ENCODE assay signal across 7 mouse cellular contexts in genomic region chr3:95986984-95987383, GRCm38 (mm10). TPM values are rescaled to one million over a fixed set of nuclear protein-coding genes. Genes with fewer than 3 reads are reported as not detected.
DNase-seq lines count a peak whose midpoint lies in the region; ATAC-seq and TF ChIP-seq lines count a peak whose summit lies in the region.

No protein-coding gene starts in this region.

- H3K9ac ChIP-seq in lung, embryonic 14.5 days = no peak overlapping the region
- 0 out of 2 replicates have a peak overlapping the region, but pooled peaks have one; percentile 2 for H3K9ac ChIP-seq in heart, postnatal 0 days (replicated peaks; ENCODE audit: low read depth, low read length)
- H3K9ac ChIP-seq in neural tube, embryonic 13.5 days = 0 out of 2 replicates have a peak overlapping the region, but pooled peaks have one; percentile 67

- DNase-seq in lung, embryonic 14.5 days = no peak
- no peak for DNase-seq in lung, postnatal 25 days (ENCODE audit: low spot score)
- DNase-seq in embryonic facial prominence, embryonic 10.5 days (ENCODE audit: low spot score) = peak; percentile 14
- no peak for DNase-seq in heart, postnatal 0 days (ENCODE audit: low spot score)
- DNase-seq in gastrocnemius, postnatal 14 days = no peak
- DNase-seq in adrenal gland, adult 8-10 months = no peak

- H3K27me3 ChIP-seq in lung, embryonic 14.5 days (ENCODE audit: insufficient read depth, low read length) = no peaks in the 10 kb centered on the region
- no peaks in the 10 kb centered on the region for H3K27me3 ChIP-seq in embryonic facial prominence, embryonic 10.5 days (replicated peaks; ENCODE audit: low read depth, poor library complexity, severe bottlenecking)
- no peaks in the 10 kb centered on the region for H3K27me3 ChIP-seq in heart, postnatal 0 days (ENCODE audit: control insufficient read depth, insufficient read depth, low read length)
- H3K27me3 ChIP-seq in neural tube, embryonic 13.5 days = no peaks in the 10 kb centered on the region

- no peaks in the 10 kb centered on the region for H3K9me3 ChIP-seq in lung, embryonic 14.5 days (ENCODE audit: low read depth, low read length)
- H3K9me3 ChIP-seq in embryonic facial prominence, embryonic 10.5 days = no peaks in the 10 kb centered on the region
- H3K9me3 ChIP-seq in heart, postnatal 0 days (replicated peaks; ENCODE audit: control insufficient read depth, low read length) = no peaks in the 10 kb centered on the region
- H3K9me3 ChIP-seq in neural tube, embryonic 13.5 days = no peaks in the 10 kb centered on the region

- intact Hi-C loops in gastrocnemius, postnatal 14 days (cut with DNase I; ENCODE audit: low total_unique reads) = no loop called here

- peaks cover 15% of the 10 kb centered on the region for H3K4me1 ChIP-seq in lung, embryonic 14.5 days (ENCODE audit: insufficient read depth)
- peaks cover 42% of the 10 kb centered on the region for H3K4me1 ChIP-seq in embryonic facial prominence, embryonic 10.5 days
- H3K4me1 ChIP-seq in heart, postnatal 0 days (ENCODE audit: control insufficient read depth, insufficient read depth) = peaks cover 42% of the 10 kb centered on the region
- H3K4me1 ChIP-seq in neural tube, embryonic 13.5 days (replicated peaks) = peaks cover 45% of the 10 kb centered on the region

- TF ChIP-seq CTCF in lung, embryonic 14.5 days (IDR thresholded peaks at IDR 0.05; ENCODE audit: low read depth) = peak; percentile 19; the same call in 1 of the 2 replicates
- no peak for TF ChIP-seq CTCF in heart, postnatal 0 days (IDR thresholded peaks at IDR 0.05; ENCODE audit: low read depth)

- peak overlapping the region; percentile 93 for H3K27ac ChIP-seq in lung, embryonic 14.5 days (ENCODE audit: low read depth)
- H3K27ac ChIP-seq in embryonic facial prominence, embryonic 10.5 days (replicated peaks) = 0 out of 2 replicates have a peak overlapping the region, but pooled peaks have one; percentile 90
- H3K27ac ChIP-seq in heart, postnatal 0 days (ENCODE audit: low read depth) = peak overlapping the region; percentile 96
- H3K27ac ChIP-seq in neural tube, embryonic 13.5 days (replicated peaks) = peak overlapping the region; percentile 95

- no peak for ATAC-seq in lung, embryonic 14.5 days (ENCODE audit: insufficient read depth)
- ATAC-seq in heart, postnatal 0 days (ENCODE audit: insufficient read depth, low read depth) = no peak
- no peak for ATAC-seq in neural tube, embryonic 13.5 days (ENCODE audit: low read depth)

- no peak overlapping the region for H3K4me2 ChIP-seq in lung, embryonic 14.5 days
- no peak overlapping the region for H3K4me2 ChIP-seq in heart, postnatal 0 days (ENCODE audit: low read depth, low read length)
- peak overlapping the region; percentile 51; the same call in 1 of the 2 replicates for H3K4me2 ChIP-seq in neural tube, embryonic 13.5 days

- 57% methylated on average over 4 of the region's 4 CpGs for WGBS in lung, embryonic 14.5 days
- WGBS in embryonic facial prominence, embryonic 10.5 days = 72% methylated on average over 4 of the region's 4 CpGs
- 58% methylated on average over 4 of the region's 4 CpGs for WGBS in heart, postnatal 0 days
- WGBS in neural tube, embryonic 13.5 days = 64% methylated on average over 4 of the region's 4 CpGs

- H3K36me3 ChIP-seq in lung, embryonic 14.5 days (ENCODE audit: insufficient read depth) = peaks cover 48% of the 10 kb centered on the region
- H3K36me3 ChIP-seq in embryonic facial prominence, embryonic 10.5 days (replicated peaks) = peaks cover 51% of the 10 kb centered on the region
- peaks cover 41% of the 10 kb centered on the region for H3K36me3 ChIP-seq in heart, postnatal 0 days (replicated peaks; ENCODE audit: control insufficient read depth, insufficient read depth, low read length)
- H3K36me3 ChIP-seq in neural tube, embryonic 13.5 days = peaks cover 50% of the 10 kb centered on the region

- no peak overlapping the region for H3K4me3 ChIP-seq in lung, embryonic 14.5 days (ENCODE audit: low read depth, low read length)
- H3K4me3 ChIP-seq in embryonic facial prominence, embryonic 10.5 days = no peak overlapping the region
- no peak overlapping the region for H3K4me3 ChIP-seq in heart, postnatal 0 days (ENCODE audit: low read depth, low read length)
- H3K4me3 ChIP-seq in neural tube, embryonic 13.5 days = peak overlapping the region; percentile 14; the same call in 1 of the 2 replicates

- no peak for TF ChIP-seq EP300 in heart, postnatal 0 days (IDR thresholded peaks at IDR 0.05; ENCODE audit: low read depth)

RNA-seq across cellular contexts. Expression of gene Plekho1, which starts 8.8 kb away (rescaled TPM):
- polyA plus RNA-seq in lung, embryonic 14.5 days (2014; fragmentation: Nextera tagmentation; extraction: Ambion mirVana) = 36.7 and 37.0 TPM in 2 replicates
- 73.2 and 78.5 TPM in 2 replicates for polyA plus RNA-seq in embryonic facial prominence, embryonic 10.5 days (2016; fragmentation: Nextera tagmentation; extraction: Ambion mirVana)
- 116 and 138 TPM in 2 replicates for total RNA-seq in heart, postnatal 0 days (2014; rRNA removed; ENCODE audit: low replicate concordance)
- 74.9 and 94.8 TPM in 2 replicates for polyA plus RNA-seq in heart, postnatal 0 days (2015; fragmentation: Nextera tagmentation; extraction: Ambion mirVana)
- 65.9 and 74.1 TPM in 2 replicates for polyA plus RNA-seq in neural tube, embryonic 13.5 days (2015; fragmentation: Nextera tagmentation; extraction: Ambion mirVana)
- 10 to 100 TPM; 30.0 to 50.8 TPM for total RNA-seq in gastrocnemius, postnatal 14 days (2021)
- 10 to 100 TPM; 16.8 to 33.6 (median 28.7) TPM for total RNA-seq in adrenal gland, adult 8-10 months (2022)

RNA-seq across cellular contexts. Expression of gene Anp32e, which starts 57.9 kb away (rescaled TPM):
- 80.5 and 84.0 TPM in 2 replicates for polyA plus RNA-seq in lung, embryonic 14.5 days (2014; fragmentation: Nextera tagmentation; extraction: Ambion mirVana)
- 369 and 371 TPM in 2 replicates for polyA plus RNA-seq in embryonic facial prominence, embryonic 10.5 days (2016; fragmentation: Nextera tagmentation; extraction: Ambion mirVana)
- 25.9 and 33.5 TPM in 2 replicates for total RNA-seq in heart, postnatal 0 days (2014; rRNA removed; ENCODE audit: low replicate concordance)
- 105 and 118 TPM in 2 replicates for polyA plus RNA-seq in heart, postnatal 0 days (2015; fragmentation: Nextera tagmentation; extraction: Ambion mirVana)
- polyA plus RNA-seq in neural tube, embryonic 13.5 days (2015; fragmentation: Nextera tagmentation; extraction: Ambion mirVana) = 150 and 161 TPM in 2 replicates
- 10 to 100 TPM; 74.2 to 78.4 TPM for total RNA-seq in gastrocnemius, postnatal 14 days (2021)
- total RNA-seq in adrenal gland, adult 8-10 months (2022) = 10 to 100 TPM; 83.8 to 94.0 (median 88.4) TPM
